Mouse (Mus musculus): ENCODE data around the gene Car5a.

DNA sequence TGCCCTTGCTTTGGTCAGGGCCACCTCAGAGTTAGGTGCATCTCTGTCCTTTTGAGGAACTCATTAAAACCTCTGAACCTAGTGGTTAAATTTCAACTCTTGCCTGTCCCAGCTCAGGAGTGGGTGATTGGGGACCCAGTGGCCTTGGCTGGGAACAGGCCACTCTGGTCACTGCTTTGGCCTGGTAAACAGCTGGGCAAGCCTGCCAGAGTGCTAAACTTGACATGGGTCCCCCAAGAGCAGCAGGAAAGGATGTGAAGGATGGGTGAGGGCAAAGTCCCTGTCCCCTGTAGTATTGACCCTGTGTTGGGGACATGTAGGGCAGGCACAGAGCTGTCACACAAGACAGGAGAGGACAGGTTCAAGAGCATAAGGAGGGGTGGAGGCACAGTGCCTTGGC, at the start of gene Car5a:
- TF ChIP-seq CTCF (IDR thresholded peaks at IDR 0.05; ENCODE audit: insufficient read depth, low read depth, low read length) (no peak), POLR2A (IDR thresholded peaks at IDR 0.05; ENCODE audit: insufficient read depth, low read depth, low read length) (no peak)

Data from olfactory bulb, adult 2 months (tissue).